In the genomic region with DNA sequence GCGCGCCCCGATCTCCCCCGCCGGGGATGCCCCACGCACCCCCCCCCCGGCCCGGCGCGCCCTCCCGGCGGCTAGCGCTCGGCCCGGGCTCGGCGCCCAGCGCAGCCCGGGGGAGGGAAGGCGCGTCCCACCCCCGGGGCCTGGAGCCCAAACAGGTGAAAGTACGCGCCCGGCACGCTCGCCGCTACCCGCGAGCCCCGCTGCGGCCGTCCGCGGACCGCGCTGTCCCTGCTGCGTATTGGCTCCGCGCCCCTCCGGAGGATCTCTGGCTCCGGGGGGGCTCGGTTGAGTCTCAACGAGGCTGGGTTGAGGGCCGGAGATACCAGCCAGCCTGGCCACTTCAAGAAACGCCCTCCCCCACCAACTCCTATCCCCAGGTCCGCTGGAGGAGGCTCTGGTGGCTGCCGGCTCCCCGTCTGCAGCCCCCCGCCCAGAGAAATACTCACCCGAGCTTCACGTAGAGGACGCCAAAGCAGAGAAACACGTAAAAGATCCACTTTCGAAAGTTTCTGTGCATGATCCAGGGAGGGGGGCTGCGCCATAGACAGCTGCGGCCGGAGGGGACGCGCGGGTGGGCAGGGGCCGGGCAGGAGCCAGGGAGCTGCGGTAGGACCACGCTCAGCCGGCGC, we compare ENCODE assay signal across 8 mouse cellular contexts. TPM values are rescaled to one million over a fixed set of nuclear protein-coding genes. Genes with fewer than 3 reads are reported as not detected.
A peak's percentile ranks its signal among the peaks of the same experiment; 100 is the strongest.
DNase-seq lines count a peak whose midpoint lies in the region; ATAC-seq and TF ChIP-seq lines count a peak whose summit lies in the region.

No protein-coding gene starts in this region.

- no peaks in the 10 kb centered on the region for H3K9me3 ChIP-seq in kidney, embryonic 15.5 days (replicated peaks)
- no peaks in the 10 kb centered on the region for H3K9me3 ChIP-seq in embryonic facial prominence, embryonic 13.5 days
- H3K9me3 ChIP-seq in intestine, postnatal 0 days (ENCODE audit: control insufficient read depth) = no peaks in the 10 kb centered on the region
- no peaks in the 10 kb centered on the region for H3K9me3 ChIP-seq in neural tube, embryonic 12.5 days

- peak overlapping the region; percentile 53 for H3K9ac ChIP-seq in kidney, embryonic 15.5 days
- peak overlapping the region; percentile 71 for H3K9ac ChIP-seq in embryonic facial prominence, embryonic 13.5 days
- H3K9ac ChIP-seq in intestine, postnatal 0 days (ENCODE audit: low read depth, low read length) = no peak overlapping the region
- H3K9ac ChIP-seq in neural tube, embryonic 12.5 days = peak overlapping the region; percentile 92

- peak overlapping the region; percentile 59 for H3K4me3 ChIP-seq in kidney, embryonic 15.5 days (replicated peaks)
- H3K4me3 ChIP-seq in embryonic facial prominence, embryonic 13.5 days = peak overlapping the region; percentile 61
- peak overlapping the region; percentile 46 for H3K4me3 ChIP-seq in intestine, postnatal 0 days (ENCODE audit: low read depth, low read length)
- peak overlapping the region; percentile 74 for H3K4me3 ChIP-seq in neural tube, embryonic 12.5 days

- TF ChIP-seq CTCF in intestine, postnatal 0 days (IDR thresholded peaks at IDR 0.05; ENCODE audit: low read depth) = no peak

- H3K4me1 ChIP-seq in kidney, embryonic 15.5 days = peaks cover 50% of the 10 kb centered on the region
- peaks cover 47% of the 10 kb centered on the region for H3K4me1 ChIP-seq in embryonic facial prominence, embryonic 13.5 days
- H3K4me1 ChIP-seq in intestine, postnatal 0 days (replicated peaks; ENCODE audit: control insufficient read depth, insufficient read depth, low read length) = no peaks in the 10 kb centered on the region
- peaks cover 51% of the 10 kb centered on the region for H3K4me1 ChIP-seq in neural tube, embryonic 12.5 days

- no peaks in the 10 kb centered on the region for H3K36me3 ChIP-seq in kidney, embryonic 15.5 days
- H3K36me3 ChIP-seq in embryonic facial prominence, embryonic 13.5 days = no peaks in the 10 kb centered on the region
- no peaks in the 10 kb centered on the region for H3K36me3 ChIP-seq in intestine, postnatal 0 days (ENCODE audit: control insufficient read depth, insufficient read depth)
- no peaks in the 10 kb centered on the region for H3K36me3 ChIP-seq in neural tube, embryonic 12.5 days

- no peak for ATAC-seq in kidney, embryonic 15.5 days (replicated peaks; ENCODE audit: low FRiP score)
- ATAC-seq in embryonic facial prominence, embryonic 13.5 days (ENCODE audit: insufficient number of reproducible peaks, insufficient read depth, low FRiP score, low TSS enrichment, low read depth) = no peak
- ATAC-seq in intestine, postnatal 0 days = no peak
- ATAC-seq in neural tube, embryonic 12.5 days (ENCODE audit: low FRiP score, low read depth) = no peak
- ATAC-seq in megakaryocyte-erythroid progenitor cell, adult 5-6 weeks (replicated peaks; ENCODE audit: low FRiP score, low TSS enrichment, poor library complexity, severe bottlenecking) = no peak

- no peak for DNase-seq in kidney, adult 11 months
- DNase-seq in frontal cortex, postnatal 14 days (ENCODE audit: low spot score in 2 of 2) = no peak
- DNase-seq in adrenal gland, postnatal 4 days (ENCODE audit: low spot score in 2 of 2) = no peak

- peak overlapping the region; percentile 94 for H3K4me2 ChIP-seq in kidney, embryonic 15.5 days
- peak overlapping the region; percentile 95 for H3K4me2 ChIP-seq in embryonic facial prominence, embryonic 13.5 days
- H3K4me2 ChIP-seq in intestine, postnatal 0 days (replicated peaks; ENCODE audit: low read depth) = peak overlapping the region; percentile 77
- H3K4me2 ChIP-seq in neural tube, embryonic 12.5 days (replicated peaks) = peak overlapping the region; percentile 98

- H3K27me3 ChIP-seq in kidney, embryonic 15.5 days = peaks cover 97% of the 10 kb centered on the region
- H3K27me3 ChIP-seq in embryonic facial prominence, embryonic 13.5 days = peaks cover 97% of the 10 kb centered on the region
- H3K27me3 ChIP-seq in intestine, postnatal 0 days (replicated peaks; ENCODE audit: control insufficient read depth, insufficient read depth, low read length) = peaks cover 85% of the 10 kb centered on the region
- peaks cover 79% of the 10 kb centered on the region for H3K27me3 ChIP-seq in neural tube, embryonic 12.5 days (replicated peaks)

- WGBS in kidney, embryonic 15.5 days = 0% methylated on average over 47 of the region's 66 CpGs
- under 1% methylated on average over 50 of the region's 66 CpGs for WGBS in embryonic facial prominence, embryonic 13.5 days
- WGBS in intestine, postnatal 0 days = 1% methylated on average over 53 of the region's 66 CpGs
- WGBS in neural tube, embryonic 12.5 days = 1% methylated on average over 59 of the region's 66 CpGs

- H3K27ac ChIP-seq in kidney, embryonic 15.5 days = peak overlapping the region; percentile 51
- peak overlapping the region; percentile 57 for H3K27ac ChIP-seq in embryonic facial prominence, embryonic 13.5 days
- H3K27ac ChIP-seq in intestine, postnatal 0 days (ENCODE audit: low read depth, low read length) = no peak overlapping the region
- H3K27ac ChIP-seq in neural tube, embryonic 12.5 days = peak overlapping the region; percentile 50

RNA-seq across cellular contexts. Expression of a gene that starts 1.2 kb away (rescaled TPM):
- polyA plus RNA-seq in kidney, embryonic 15.5 days (2015; fragmentation: Nextera tagmentation; extraction: Ambion mirVana) = 16.3 and 16.8 TPM in 2 replicates
- 35.0 and 44.9 TPM in 2 replicates for polyA plus RNA-seq in embryonic facial prominence, embryonic 13.5 days (2015; fragmentation: Nextera tagmentation; extraction: Ambion mirVana)
- 0.14 and 0.27 TPM in 2 replicates for polyA plus RNA-seq in intestine, postnatal 0 days (2015; fragmentation: Nextera tagmentation; extraction: Ambion mirVana)
- 90.3 and 99.7 TPM in 2 replicates for polyA plus RNA-seq in neural tube, embryonic 12.5 days (2016; fragmentation: Nextera tagmentation; extraction: Ambion mirVana)
- not detected in 2 replicates for total RNA-seq in megakaryocyte-erythroid progenitor cell, adult 5-6 weeks (2014; fragmentation: Nextera tagmentation)
- not detected in 2 replicates for total RNA-seq in megakaryocyte-erythroid progenitor cell, adult 5-6 weeks (2017)
- total RNA-seq in adrenal gland, postnatal 4 days (2021) = 1 to 10 TPM in 1 of 2 experiments, under 1 TPM in 1; 0.40 to 1.8 TPM

Comparison
In these comparisons a context has a peak if more than half of its experiments do, and no peak if none do; other contexts are left out.
1. RNA of a gene that starts 1.2 kb away (polyA plus RNA-seq): 90.3 to 99.7 TPM in neural tube, embryonic 12.5 days, 35.0 to 44.9 TPM in embryonic facial prominence, embryonic 13.5 days and 16.3 to 16.8 TPM in kidney, embryonic 15.5 days; 0.14 to 0.27 TPM in intestine, postnatal 0 days; every median in the first group is over 10 times any median in the second.
2. Peak in every context shown above with its lines, with median percentiles within 50 percentile points of each other: H3K4me2 ChIP-seq and H3K4me3 ChIP-seq.